Mouse (Mus musculus): ENCODE measurements around the gene Ccdc87.
"Not testable (repeated sequence)": the region's sequence is repeated elsewhere in the genome, so short reads cannot be mapped to it uniquely, and the experiment has no call there.

The Ccdc87 gene

GRCm38 (mm10) chr19:4839149-4839548 lies at the start of gene Ccdc87, which contains the start of gene Ccs:
TSS of gene Ccdc87 (plus strand) at chr19:4839366.
TSS of gene Ccs (minus strand) at chr19:4839332.
- peak; percentile 96 for DNase-seq (ENCODE audit: low read depth, low spot score)

GRCm38 (mm10) chr19:4793281-4793830 lies 45.8 kb upstream of the Ccdc87 start:
- DNase-seq (ENCODE audit: low read depth, low spot score): no peak

- DNase-seq (ENCODE audit: low read depth, low spot score): peak; percentile 100
These were observed 45.2 kb upstream of the Ccdc87 start, which contains the start of gene Rbm4 for GRCm38 (mm10) chr19:4793831-4794422. TSS of gene Rbm4 (minus strand) at chr19:4793901.

- no peak for DNase-seq (ENCODE audit: low read depth, low spot score)
These were observed 43.2 kb upstream of the Ccdc87 start for GRCm38 (mm10) chr19:4795929-4796328.

- no peak for DNase-seq (ENCODE audit: low read depth, low spot score)
These were observed 41.3 kb upstream of the Ccdc87 start for GRCm38 (mm10) chr19:4797846-4798245.

- DNase-seq (ENCODE audit: low read depth, low spot score): no peak
These were observed 40.1 kb upstream of the Ccdc87 start for GRCm38 (mm10) chr19:4799083-4799482.

- no peak for DNase-seq (ENCODE audit: low read depth, low spot score)
These were observed 36.5 kb upstream of the Ccdc87 start for GRCm38 (mm10) chr19:4802691-4803091.

- no peak for DNase-seq (ENCODE audit: low read depth, low spot score)
These were observed 35.9 kb upstream of the Ccdc87 start for GRCm38 (mm10) chr19:4803283-4803682.

- DNase-seq (ENCODE audit: low read depth, low spot score): no peak
These were observed 28.9 kb upstream of the Ccdc87 start for GRCm38 (mm10) chr19:4810309-4810708.

- DNase-seq (ENCODE audit: low read depth, low spot score): no peak
These were observed 28.5 kb upstream of the Ccdc87 start for GRCm38 (mm10) chr19:4810746-4811062.

GRCm38 (mm10) chr19:4811063-4811908 lies 27.9 kb upstream of the Ccdc87 start, which contains the start of the genes Gm21992 and Rbm14:
TSS of gene Gm21992 (minus strand) at chr19:4811612.
TSS of gene Rbm14 (minus strand) at chr19:4811634.
- DNase-seq (ENCODE audit: low read depth, low spot score): peak; percentile 99

- DNase-seq (ENCODE audit: low read depth, low spot score): no peak
These were observed 27.3 kb upstream of the Ccdc87 start for GRCm38 (mm10) chr19:4811909-4812242.

- DNase-seq (ENCODE audit: low read depth, low spot score): not testable (repeated sequence)
These were observed 26.7 kb upstream of the Ccdc87 start for GRCm38 (mm10) chr19:4812334-4812949.

GRCm38 (mm10) chr19:4813015-4813414 lies 26.2 kb upstream of the Ccdc87 start:
- peak; percentile 29 for DNase-seq (ENCODE audit: low read depth, low spot score)

GRCm38 (mm10) chr19:4817182-4817835 lies 21.9 kb upstream of the Ccdc87 start:
- no peak for DNase-seq (ENCODE audit: low read depth, low spot score)

GRCm38 (mm10) chr19:4820678-4821303 lies 18.4 kb upstream of the Ccdc87 start:
- no peak for DNase-seq (ENCODE audit: low read depth, low spot score)

- no peak for DNase-seq (ENCODE audit: low read depth, low spot score)
These were observed 10.6 kb upstream of the Ccdc87 start for GRCm38 (mm10) chr19:4828444-4829114.

- DNase-seq (ENCODE audit: low read depth, low spot score): no peak
These were observed 10.0 kb upstream of the Ccdc87 start for GRCm38 (mm10) chr19:4829156-4829555.

- DNase-seq (ENCODE audit: low read depth, low spot score): no peak
These were observed 5.2 kb upstream of the Ccdc87 start for GRCm38 (mm10) chr19:4833977-4834376.

- no peak for DNase-seq (ENCODE audit: low read depth, low spot score)
These were observed 3.1 kb upstream of the Ccdc87 start for GRCm38 (mm10) chr19:4836096-4836495.

GRCm38 (mm10) chr19:4837049-4837448 lies 2.1 kb upstream of the Ccdc87 start:
- DNase-seq (ENCODE audit: low read depth, low spot score): no peak
